Mouse (Mus musculus) E14TG2a.4 (cell line): ENCODE measurements at regions not wholly inside any gene's neighbourhood (a gene's known extent, or its start where the extent isn't known, plus 50 kb on each side); places are given as distances from the start of the nearest gene placed in this dataset.

Experiments used
- H3K27me3 ChIP-seq: 2 replicates; pipeline ENCODE4 v1.6.1; 2014; ENCODE audit warnings: low read length, control low read depth; ENCODE audit not compliant: insufficient read depth
- H3K36me3 ChIP-seq: 2 replicates; pipeline ENCODE4 v1.6.1; 2014; ENCODE audit warnings: low read length, control low read depth; ENCODE audit not compliant: insufficient read depth
- H3K4me1 ChIP-seq: replicated peaks from 2 replicates; pipeline ENCODE4 v1.6.1; 2014; ENCODE audit warnings: low read depth, low read length, control low read depth
- H3K4me3 ChIP-seq: replicated peaks from 2 replicates; pipeline ENCODE4 v1.5.1; 2014; ENCODE audit warnings: mild to moderate bottlenecking, low read length
- H3K9me3 ChIP-seq: 2 replicates; pipeline ENCODE4 v1.6.1; 2014; ENCODE audit warnings: low read length, control low read depth
- CTCF ChIP-seq: conservative IDR thresholded peaks from 2 replicates; pipeline ENCODE4 v1.5.1; 2014; ENCODE audit warnings: low read length
- NANOG ChIP-seq: IDR thresholded peaks from 2 replicates; pipeline ENCODE4 v1.6.1; 2014; ENCODE audit warnings: borderline replicate concordance, low read length, mixed read lengths
- POU5F1 ChIP-seq: IDR thresholded peaks from 2 replicates; pipeline ENCODE4 v1.6.1; 2014; ENCODE audit warnings: low read length, borderline replicate concordance

DNA sequence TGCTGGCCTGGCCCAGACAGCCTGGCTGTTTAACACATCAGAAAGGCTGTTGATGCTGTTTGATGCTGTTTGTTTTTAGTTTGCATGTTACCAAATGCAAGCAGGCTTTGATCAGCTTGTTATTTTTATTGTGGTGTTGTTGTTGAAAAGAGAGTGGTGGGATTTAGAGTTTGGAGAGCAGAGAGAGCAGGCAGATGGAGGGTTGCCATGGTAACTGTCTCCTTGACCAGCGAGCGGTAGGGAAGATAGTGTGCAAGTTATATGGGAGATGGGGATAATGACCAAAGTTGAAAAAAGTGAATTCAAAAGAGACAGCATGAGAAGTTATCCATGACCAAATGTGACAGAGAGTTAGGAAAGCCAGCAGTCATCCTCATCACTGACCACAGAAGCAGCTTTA, 83.3 kb downstream of the Cmc2 start:
- no peaks in the 10 kb centered on the region for H3K4me1 ChIP-seq
- TF ChIP-seq NANOG (no peak), CTCF (no peak), POU5F1 (no peak)
- no peaks in the 10 kb centered on the region for H3K36me3 ChIP-seq
- H3K27me3 ChIP-seq, result peaks cover 47% of the 10 kb centered on the region
- no peak overlapping the region for H3K4me3 ChIP-seq
- H3K9me3 ChIP-seq, result no peaks in the 10 kb centered on the region

DNA sequence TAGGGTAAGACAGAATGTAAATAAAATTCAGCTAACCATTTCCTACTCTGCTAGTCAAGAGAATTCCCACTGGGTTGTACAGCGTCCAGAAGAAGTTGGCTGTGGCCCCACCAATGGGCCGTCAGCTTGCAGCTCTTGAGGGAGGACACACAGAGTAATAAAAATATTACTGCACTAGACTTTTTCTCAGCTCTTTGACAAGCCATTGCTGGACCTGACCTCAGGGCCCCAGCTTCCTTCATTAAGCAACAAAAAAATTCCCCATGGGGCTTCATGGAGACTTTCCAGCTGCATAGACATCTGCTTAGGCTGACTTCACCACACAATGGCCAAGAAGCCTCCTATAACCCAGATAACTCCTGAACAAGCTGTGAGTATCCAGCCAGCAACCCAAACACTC, 89.1 kb downstream of the Cmc2 start:
- Histone ChIP-seq H3K4me1 (no peaks in the 10 kb centered on the region), H3K9me3 (no peaks in the 10 kb centered on the region), H3K4me3 (no peak overlapping the region), H3K27me3 (peaks cover 14% of the 10 kb centered on the region), H3K36me3 (no peaks in the 10 kb centered on the region)
- TF ChIP-seq NANOG (no peak), CTCF (no peak), POU5F1 (no peak)

DNA sequence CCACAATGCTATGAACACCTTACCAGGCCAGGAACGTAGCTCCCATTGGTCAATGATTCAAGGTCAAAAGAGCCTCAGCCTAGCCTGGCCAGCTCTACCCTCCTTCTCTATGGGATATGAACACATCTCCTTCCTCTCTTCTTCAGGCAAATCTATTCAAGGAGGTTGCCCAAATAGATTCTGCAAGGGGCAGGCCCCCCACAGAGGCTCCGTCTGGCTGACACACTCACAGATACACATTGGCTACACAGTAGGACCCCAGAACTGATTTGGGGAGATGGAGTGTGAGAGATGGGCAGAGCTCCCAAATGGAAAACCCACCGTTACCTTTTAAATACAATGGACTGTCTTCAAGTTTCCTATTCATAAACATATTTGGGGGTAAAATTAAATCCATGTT, 91.6 kb downstream of the Cmc2 start:
- TF ChIP-seq POU5F1, result no peak
- no peak for TF ChIP-seq NANOG
- TF ChIP-seq CTCF, result no peak
- no peaks in the 10 kb centered on the region for H3K36me3 ChIP-seq
- no peak overlapping the region for H3K4me3 ChIP-seq
- no peaks in the 10 kb centered on the region for H3K4me1 ChIP-seq
- no peaks in the 10 kb centered on the region for H3K9me3 ChIP-seq
- peaks cover 4% of the 10 kb centered on the region; the same call in 1 of the 2 replicates for H3K27me3 ChIP-seq

DNA sequence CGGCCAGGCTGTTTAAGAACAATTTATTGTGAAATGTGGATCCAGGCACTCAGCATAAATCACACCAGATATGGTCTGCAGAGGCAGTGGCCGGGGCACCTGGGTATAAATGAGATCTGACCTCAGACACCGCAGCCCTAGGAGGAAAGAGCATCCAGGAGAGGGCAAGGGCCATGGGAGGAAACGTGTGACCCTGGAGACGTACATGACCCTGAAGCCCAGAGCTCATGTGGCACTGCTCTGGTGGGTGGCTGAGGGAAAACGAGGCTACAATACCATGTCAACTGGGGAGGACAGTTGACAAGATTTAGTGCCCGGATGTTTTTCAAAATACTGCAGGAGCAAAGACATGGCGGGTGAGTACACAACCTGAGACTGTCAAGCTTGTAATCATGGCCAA, 93.0 kb downstream of the Cmc2 start:
- no peaks in the 10 kb centered on the region for H3K27me3 ChIP-seq
- H3K9me3 ChIP-seq, result no peaks in the 10 kb centered on the region
- H3K4me3 ChIP-seq, result no peak overlapping the region
- H3K4me1 ChIP-seq, result no peaks in the 10 kb centered on the region
- H3K36me3 ChIP-seq, result no peaks in the 10 kb centered on the region
- TF ChIP-seq NANOG, result no peak
- no peak for TF ChIP-seq POU5F1
- TF ChIP-seq CTCF, result no peak

DNA sequence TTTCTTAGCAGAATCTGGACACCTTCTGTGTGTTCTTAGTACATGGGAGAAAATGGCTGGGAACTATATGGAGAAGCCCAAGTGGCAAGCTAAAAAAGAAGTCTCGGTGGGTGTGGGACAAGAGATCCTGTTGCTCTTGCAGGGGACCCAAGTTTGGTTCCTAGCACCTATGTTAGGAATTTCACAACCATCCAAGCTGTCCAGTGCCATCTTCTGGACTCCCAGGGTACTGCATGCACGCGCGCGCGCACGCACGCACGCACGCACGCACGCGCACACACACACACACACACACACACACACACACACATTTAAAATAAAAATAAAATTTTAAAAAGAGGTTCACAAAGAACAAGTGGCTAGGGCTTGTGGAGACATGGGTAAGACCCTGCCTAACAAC, 94.1 kb downstream of the Cmc2 start:
- Histone ChIP-seq H3K36me3 (no peaks in the 10 kb centered on the region), H3K4me1 (no peaks in the 10 kb centered on the region), H3K27me3 (no peaks in the 10 kb centered on the region), H3K9me3 (no peaks in the 10 kb centered on the region), H3K4me3 (no peak overlapping the region)
- TF ChIP-seq CTCF (peak; percentile 9), POU5F1 (no peak)

DNA sequence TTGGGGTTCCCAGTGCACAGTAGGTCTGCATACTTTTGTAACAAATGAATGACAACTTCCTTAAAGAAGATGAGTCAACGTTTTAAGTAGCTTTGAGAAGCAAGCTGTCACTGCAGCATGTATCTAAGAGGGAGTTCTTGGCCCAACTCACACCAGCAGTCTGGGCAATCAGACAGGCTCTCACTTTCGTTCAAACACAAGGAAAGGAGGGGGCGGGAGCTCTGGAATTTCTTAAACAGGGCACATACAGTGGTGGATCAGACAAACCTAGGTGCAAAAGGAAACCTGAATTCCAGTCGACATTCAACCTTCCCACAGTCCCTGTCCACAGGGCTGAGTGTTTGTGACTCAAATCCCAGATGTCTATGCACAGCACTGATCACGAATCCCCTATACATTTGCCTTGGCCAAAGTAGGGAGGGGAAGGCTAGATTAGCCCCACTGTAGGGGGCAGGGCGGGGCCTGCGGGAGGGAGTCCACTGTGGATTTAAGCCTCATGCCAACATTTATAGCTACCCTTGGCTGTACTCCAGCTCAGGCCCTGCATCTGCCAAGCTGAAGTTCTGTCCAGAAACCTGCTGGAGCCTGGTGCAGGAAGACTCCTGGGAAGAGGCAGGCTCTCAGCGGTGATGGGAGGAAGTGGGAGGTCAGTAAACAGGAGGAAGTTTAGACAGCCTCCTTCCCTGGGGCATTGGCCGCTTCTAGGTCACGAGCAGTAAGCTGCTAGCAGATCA, 81.5 kb upstream of the Cdyl2 start:
- H3K27me3 ChIP-seq, result peaks cover 1% of the 10 kb centered on the region; the same call in 1 of the 2 replicates
- H3K9me3 ChIP-seq, result no peaks in the 10 kb centered on the region
- peak overlapping the region; percentile 41 for H3K4me3 ChIP-seq
- TF ChIP-seq CTCF (no peak), POU5F1 (no peak), NANOG (no peak)
- no peaks in the 10 kb centered on the region for H3K36me3 ChIP-seq
- H3K4me1 ChIP-seq, result peaks cover 12% of the 10 kb centered on the region

DNA sequence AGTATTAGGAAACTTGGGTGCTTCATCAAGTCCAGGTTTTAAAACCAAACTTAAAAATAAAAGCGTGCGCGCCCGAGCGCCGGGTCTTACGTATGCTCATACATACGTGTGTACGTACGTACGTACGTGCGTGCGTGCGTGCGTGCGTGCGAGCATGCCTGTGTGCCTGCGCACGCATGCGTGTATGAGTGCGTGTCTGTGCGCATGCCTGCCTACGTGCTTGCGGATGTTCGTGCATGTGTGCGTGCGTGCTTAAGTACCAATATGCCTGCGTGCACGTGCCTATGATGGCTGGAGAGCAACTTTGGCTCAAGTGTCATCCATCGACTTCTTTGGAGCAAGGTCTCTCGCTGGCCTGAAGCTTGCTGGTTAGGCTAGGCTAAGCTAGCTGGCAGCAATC, 68.5 kb upstream of the Cdyl2 start:
- Histone ChIP-seq H3K4me3 (peak overlapping the region; percentile 61), H3K4me1 (peaks cover 11% of the 10 kb centered on the region), H3K9me3 (peaks cover 58% of the 10 kb centered on the region), H3K27me3 (peaks cover 25% of the 10 kb centered on the region), H3K36me3 (no peaks in the 10 kb centered on the region)
- TF ChIP-seq CTCF (no peak), NANOG (no peak), POU5F1 (no peak)

DNA sequence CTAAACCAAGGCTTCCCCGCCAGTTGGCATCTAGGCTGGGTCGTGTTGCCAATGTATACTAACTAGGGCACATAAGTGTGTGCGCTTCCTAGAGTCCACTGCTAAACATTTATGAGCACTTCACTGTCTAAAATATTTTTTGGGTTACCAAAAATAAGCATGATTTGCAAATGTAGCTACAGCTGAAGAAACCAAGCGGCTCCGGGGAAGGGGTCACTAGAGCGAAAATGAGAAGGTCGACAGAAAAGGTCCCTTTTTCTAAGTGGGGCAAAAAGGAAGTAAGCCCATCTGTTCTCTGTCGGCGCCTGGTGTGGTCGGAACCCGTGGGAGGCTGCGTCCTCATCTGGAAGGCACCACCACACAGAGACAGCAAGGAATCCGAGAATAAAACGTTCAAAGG, 67.8 kb upstream of the Cdyl2 start:
- H3K36me3 ChIP-seq, result no peaks in the 10 kb centered on the region
- no peak for TF ChIP-seq POU5F1
- peaks cover 56% of the 10 kb centered on the region for H3K9me3 ChIP-seq
- no peak overlapping the region; the same call in 1 of the 2 replicates for H3K4me3 ChIP-seq
- H3K27me3 ChIP-seq, result peaks cover 25% of the 10 kb centered on the region
- H3K4me1 ChIP-seq, result peaks cover 11% of the 10 kb centered on the region

DNA sequence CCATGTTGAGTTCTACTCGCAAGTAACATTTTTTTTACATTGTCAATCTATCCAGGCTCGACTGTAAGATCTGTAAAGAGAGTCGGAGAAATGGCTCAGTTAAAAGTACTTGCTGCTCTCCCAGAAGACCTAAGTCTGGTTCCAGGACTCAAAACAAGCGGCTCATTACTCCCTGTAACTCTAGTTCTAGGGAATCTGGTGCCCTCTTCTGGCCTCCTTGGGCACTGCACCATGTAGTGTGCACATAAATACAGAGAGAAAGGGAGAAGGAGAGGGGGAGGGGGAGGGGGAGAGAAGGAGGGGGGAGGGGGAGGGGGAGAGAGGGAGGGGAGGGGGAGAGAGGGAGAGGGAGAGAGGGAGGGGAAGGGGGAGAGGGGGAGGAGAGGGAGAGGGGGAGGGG, 66.2 kb upstream of the Cdyl2 start:
- no peak for TF ChIP-seq NANOG
- TF ChIP-seq CTCF, result peak; percentile 50
- no peak overlapping the region for H3K4me3 ChIP-seq
- H3K9me3 ChIP-seq, result peaks cover 46% of the 10 kb centered on the region
- peaks cover 25% of the 10 kb centered on the region for H3K27me3 ChIP-seq
- H3K4me1 ChIP-seq, result peaks cover 11% of the 10 kb centered on the region
- H3K36me3 ChIP-seq, result no peaks in the 10 kb centered on the region

DNA sequence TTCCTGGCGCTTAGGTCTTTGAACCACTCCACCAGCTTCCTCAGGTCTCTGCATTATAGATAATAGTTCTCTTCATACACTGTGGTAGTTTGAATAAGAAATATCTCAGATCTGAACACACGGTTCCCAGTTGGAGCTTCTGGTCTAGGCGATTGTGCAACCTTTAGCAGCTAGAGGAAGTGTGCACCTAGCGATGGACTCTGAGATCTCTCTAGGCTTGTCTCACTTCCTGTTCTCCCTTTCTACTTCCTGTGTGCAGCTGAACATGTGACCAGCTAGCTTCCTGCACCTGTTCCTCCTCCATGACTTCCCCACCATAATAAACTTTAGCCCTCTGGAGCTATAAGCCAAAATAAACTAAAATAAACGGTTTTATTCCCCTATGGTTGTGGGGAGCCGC, 62.9 kb upstream of the Cdyl2 start:
- TF ChIP-seq CTCF (no peak), POU5F1 (no peak), NANOG (no peak)
- Histone ChIP-seq H3K36me3 (no peaks in the 10 kb centered on the region), H3K4me1 (peaks cover 11% of the 10 kb centered on the region), H3K4me3 (no peak overlapping the region), H3K27me3 (peaks cover 6% of the 10 kb centered on the region), H3K9me3 (peaks cover 33% of the 10 kb centered on the region)
